Mouse (Mus musculus) MEL (cell line): Measurements from ENCODE around the gene Olfr1314. TPM values are rescaled to one million over a fixed set of nuclear protein-coding genes. Genes with fewer than 3 reads are reported as not detected.

Experiments
- DNase-seq: peaks from one replicate; pipeline ENCODE4 v3.0.0; 2011; ENCODE audit warnings: low read depth, low spot score
- H3K27ac ChIP-seq: 2 replicates; pipeline ENCODE4 v1.5.1; 2012; ENCODE audit warnings: low read depth, mild to moderate bottlenecking, control low read depth, low read length, moderate library complexity; ENCODE audit not compliant: control insufficient read depth
- H3K27me3 ChIP-seq, 2 experiments: fragments of 150-350 bp in 1 of 2; sonication (generic) in 1 of 2; 2 replicates each; pipeline ENCODE4 v1.6.1; 2012; ENCODE audit warnings: low read length in 2 of 2, mild to moderate bottlenecking in 2 of 2, improper control_type of control experiment in 1 of 2, moderate library complexity in 1 of 2; ENCODE audit not compliant: insufficient read depth in 2 of 2, control insufficient read depth in 1 of 2
- H3K36me3 ChIP-seq, 2 experiments: 2 replicates each; pipeline ENCODE4 v1.6.1; 2012 to 2014; ENCODE audit warnings: low read length in 2 of 2, improper control_type of control experiment in 1 of 2, inconsistent platforms in 1 of 2, mild to moderate bottlenecking in 1 of 2; ENCODE audit not compliant: insufficient read depth in 2 of 2, control insufficient read depth in 1 of 2
- H3K4me1 ChIP-seq, 2 experiments: fragments of 150-350 bp in 1 of 2; sonication (generic) in 1 of 2; 2 replicates each; pipeline ENCODE4 v1.6.1; 2012; ENCODE audit warnings: low read length in 2 of 2, improper control_type of control experiment in 1 of 2, mild to moderate bottlenecking in 1 of 2; ENCODE audit not compliant: insufficient read depth in 2 of 2, control insufficient read depth in 1 of 2
- H3K4me3 ChIP-seq, 2 experiments: fragments of 150-350 bp in 1 of 2; sonication (generic) in 1 of 2; 2 replicates each; pipeline ENCODE4 v1.5.1; 2012; ENCODE audit warnings: low read depth in 2 of 2, low read length in 2 of 2, mild to moderate bottlenecking in 2 of 2, moderate library complexity in 2 of 2, control low read depth in 1 of 2, improper control_type of control experiment in 1 of 2; ENCODE audit not compliant: control insufficient read depth in 1 of 2, insufficient read depth in 1 of 2
- H3K79me2 ChIP-seq: 2 replicates; pipeline ENCODE4 v1.6.1; 2012; ENCODE audit warnings: mild to moderate bottlenecking, low read length, moderate library complexity; ENCODE audit not compliant: control insufficient read depth, poor library complexity, insufficient read depth
- H3K9ac ChIP-seq: 2 replicates; pipeline ENCODE4 v1.6.1; 2012; ENCODE audit warnings: low read depth, mild to moderate bottlenecking, control low read depth, low read length, moderate library complexity; ENCODE audit not compliant: control insufficient read depth, poor library complexity, severe bottlenecking
- H3K9me3 ChIP-seq: fragments of 150-350 bp; sonication (generic); replicated peaks from 2 replicates; pipeline ENCODE4 v1.6.1; 2012; ENCODE audit warnings: mild to moderate bottlenecking, low read length, improper control_type of control experiment, moderate library complexity; ENCODE audit not compliant: insufficient read depth
- CHD2 ChIP-seq: IDR thresholded peaks from 2 replicates; pipeline ENCODE4 v1.6.1; 2011; ENCODE audit warnings: low read length, improper control_type of control experiment
- ETS1 ChIP-seq: IDR thresholded peaks from 2 replicates; pipeline ENCODE4 v1.6.1; 2012; ENCODE audit warnings: low read depth, mild to moderate bottlenecking, inconsistent platforms, low read length, improper control_type of control experiment, moderate library complexity
- GATA1 ChIP-seq: IDR thresholded peaks from 2 replicates; pipeline ENCODE4 v1.6.1; 2011; ENCODE audit warnings: low read depth, low read length, improper control_type of control experiment
- JUND ChIP-seq: IDR thresholded peaks from 2 replicates; pipeline ENCODE4 v1.6.1; 2011; ENCODE audit warnings: low read depth, mild to moderate bottlenecking, improper control_type of control experiment, low read length
- MAZ ChIP-seq: IDR thresholded peaks from 2 replicates; pipeline ENCODE4 v1.6.1; 2012; ENCODE audit warnings: low read depth, mild to moderate bottlenecking, inconsistent platforms, low read length, improper control_type of control experiment
- MXI1 ChIP-seq: IDR thresholded peaks from 2 replicates; pipeline ENCODE4 v1.6.1; 2011; ENCODE audit warnings: mild to moderate bottlenecking, low read depth, low read length, improper control_type of control experiment
- MYB ChIP-seq: IDR thresholded peaks from 2 replicates; pipeline ENCODE4 v1.6.1; 2011; ENCODE audit warnings: mild to moderate bottlenecking, low read depth, low read length, improper control_type of control experiment
- RAD21 ChIP-seq: IDR thresholded peaks from 2 replicates; pipeline ENCODE4 v1.6.1; 2011; ENCODE audit warnings: mild to moderate bottlenecking, low read depth, low read length, improper control_type of control experiment
- RCOR1 ChIP-seq: IDR thresholded peaks from 2 replicates; pipeline ENCODE4 v1.6.1; 2012; ENCODE audit warnings: low read depth, mild to moderate bottlenecking, inconsistent platforms, low read length, improper control_type of control experiment
- SIN3A ChIP-seq: IDR thresholded peaks from 2 replicates; pipeline ENCODE4 v1.6.1; 2012; ENCODE audit warnings: low read length, improper control_type of control experiment, inconsistent platforms
- TAL1 ChIP-seq: IDR thresholded peaks from 2 replicates; pipeline ENCODE4 v1.6.1; 2012; ENCODE audit warnings: mild to moderate bottlenecking, inconsistent platforms, low read length, moderate library complexity, mixed read lengths
- TCF12 ChIP-seq: IDR thresholded peaks from 2 replicates; pipeline ENCODE4 v1.6.1; 2014; ENCODE audit warnings: low read depth, mild to moderate bottlenecking, inconsistent platforms, low read length, improper control_type of control experiment, moderate library complexity
- UBTF ChIP-seq: IDR thresholded peaks from 2 replicates; pipeline ENCODE4 v1.6.1; 2012; ENCODE audit warnings: low read depth, mild to moderate bottlenecking, inconsistent platforms, low read length, improper control_type of control experiment, moderate library complexity, borderline replicate concordance; ENCODE audit not compliant: insufficient read depth
- USF1 ChIP-seq: IDR thresholded peaks from 2 replicates; pipeline ENCODE4 v1.6.1; 2014; ENCODE audit warnings: low read depth, mild to moderate bottlenecking, inconsistent platforms, low read length, improper control_type of control experiment, moderate library complexity
- polyA plus RNA-seq, 2 experiments: library from polyadenylated mRNA; stranded (reverse) in 1 of 2; unstranded in 1 of 2; fragments of >175 nt in 1 of 2; fragments of >200 nt in 1 of 2; gene quantifications; 2 replicates each; pipeline versions ENCODE4 v1.2.1 to v1.2.4; 2012; ENCODE audit warnings: low replicate concordance in 2 of 2, low read depth in 1 of 2; ENCODE audit not compliant: insufficient read length in 2 of 2, insufficient read depth in 1 of 2, missing spikeins in 1 of 2
- total RNA-seq: library from RNA; depleted of rRNA; stranded (reverse); fragments of 300-350 nt; gene quantifications from 2 replicates; pipeline ENCODE4 v1.2.3, GENCODE M21; 2012

Olfr1314 gene
- total and polyA plus RNA-seq, 3 experiments = not detected

GRCm38 (mm10) chr2:112134877-112135276 lies 38.3 kb upstream of the Olfr1314 start, which contains the start of gene Olfr1316:
Gene Olfr1316 (minus strand): TSS chr2:112134977.
- DNase-seq = no peak
- no peak within 1 kb of the TSS for H3K9ac ChIP-seq
- no peaks in the 10 kb centered on the region for H3K4me1 ChIP-seq
- H3K27ac ChIP-seq = no peak within 1 kb of the TSS
- no peaks in the 10 kb centered on the region for H3K9me3 ChIP-seq
- H3K79me2 ChIP-seq = no peaks in the 10 kb centered on the region
- no peak within 1 kb of the TSS for H3K4me3 ChIP-seq
- no peaks in the 10 kb centered on the region for H3K36me3 ChIP-seq
- TF ChIP-seq RAD21 (no peak), USF1 (no peak), TAL1 (no peak), MYB (no peak), CHD2 (no peak)
- no peaks in the 10 kb centered on the region for H3K27me3 ChIP-seq

DNA sequence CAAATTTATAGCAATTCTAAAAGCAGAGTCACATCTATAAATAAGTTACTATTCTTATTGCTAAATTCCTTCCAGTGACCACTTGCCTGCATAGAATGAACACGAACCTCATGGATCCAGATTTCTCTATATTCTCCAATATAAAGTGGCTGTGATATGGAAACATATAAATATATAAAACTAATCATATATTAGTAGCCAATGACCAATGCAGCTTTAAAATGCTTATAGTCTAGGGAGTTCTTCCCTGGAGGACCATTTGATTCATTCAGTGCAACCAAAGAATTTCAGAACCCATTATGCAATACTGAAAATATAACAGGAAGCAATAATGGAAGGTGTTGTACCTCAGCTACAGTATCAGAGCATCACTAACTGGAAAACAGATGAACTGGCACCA lies 18.8 kb upstream of the Olfr1314 start, which contains the start of gene Olfr1315-ps1:
Olfr1315-ps1 (minus strand) TSS at position 101 of the 400 bp plus-strand sequence.
- Histone ChIP-seq H3K79me2 (no peaks in the 10 kb centered on the region), H3K27me3 (no peaks in the 10 kb centered on the region), H3K9ac (no peak within 1 kb of the TSS), H3K4me1 (no peaks in the 10 kb centered on the region), H3K4me3 (no peak within 1 kb of the TSS), H3K36me3 (no peaks in the 10 kb centered on the region), H3K9me3 (no peaks in the 10 kb centered on the region), H3K27ac (no peak within 1 kb of the TSS)
- no peak for DNase-seq
- no peak for TF ChIP-seq TCF12
- TF ChIP-seq GATA1 = no peak
- no peak for TF ChIP-seq TAL1
- TF ChIP-seq, all 39 proteins: peak for 0

GRCm38 (mm10) chr2:112077743-112078142 lies 18.8 kb downstream of the Olfr1314 start, which contains the start of gene Olfr1313:
Gene Olfr1313 (minus strand): TSS chr2:112077843.
- Histone ChIP-seq H3K4me3 (no peak within 1 kb of the TSS), H3K27me3 (no peaks in the 10 kb centered on the region), H3K4me1 (no peaks in the 10 kb centered on the region), H3K27ac (no peak within 1 kb of the TSS), H3K9me3 (no peaks in the 10 kb centered on the region), H3K79me2 (no peaks in the 10 kb centered on the region), H3K9ac (no peak within 1 kb of the TSS), H3K36me3 (no peaks in the 10 kb centered on the region)
- no peak for DNase-seq
- TF ChIP-seq RCOR1 (no peak), MXI1 (no peak), SIN3A (no peak), JUND (no peak), MAZ (no peak), ETS1 (no peak), MYB (no peak), UBTF (no peak)
